15 mouse cellular contexts compared by ENCODE assay signal in the genomic region with DNA sequence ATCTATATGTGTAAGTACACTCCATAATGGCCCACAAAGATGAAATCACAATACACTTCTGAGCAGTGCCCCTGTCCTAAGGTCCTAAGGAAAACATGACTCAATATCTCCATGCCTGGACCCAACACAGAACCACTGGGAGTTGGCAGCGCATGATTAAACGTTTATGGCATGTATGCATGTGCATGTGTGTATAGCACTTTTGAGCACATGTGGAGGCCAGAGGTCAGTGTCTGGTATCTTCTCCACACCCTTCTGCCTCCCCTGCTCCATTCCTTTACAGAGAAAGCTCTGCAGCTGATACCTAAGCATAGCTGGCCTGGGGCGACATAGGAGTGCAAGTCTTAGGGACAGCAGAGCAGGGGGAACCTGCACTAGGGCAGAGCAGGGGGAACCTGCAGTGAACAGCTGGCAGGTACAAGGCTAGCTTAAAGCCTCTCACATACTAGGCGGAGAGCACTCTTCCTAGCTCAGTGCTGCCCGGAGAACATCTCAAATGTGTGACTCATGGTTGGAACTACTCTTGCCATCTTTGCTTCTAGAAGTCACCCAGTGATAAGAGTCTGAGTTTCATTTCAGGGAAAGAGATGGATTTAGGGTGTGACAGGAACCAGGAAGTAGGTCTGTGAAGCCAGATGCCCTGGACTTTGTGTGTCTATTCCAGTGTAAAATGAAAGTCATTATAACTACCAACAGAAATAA.
"Had no signal": no experiment of that assay in that cellular context is flagged by ENCODE, and none has a peak within 500 bp of the region (broad histone marks: within the 10 kb centered on the region; RNA-seq: fewer than 3 reads in every experiment).

No protein-coding gene starts in this region.

- ATAC-seq: midbrain, embryonic 16.5 days had no signal

- H3K27ac ChIP-seq: kidney, postnatal 0 days; limb, embryonic 15.5 days; liver, embryonic 14.5 days; neural tube, embryonic 13.5 days; stomach, embryonic 15.5 days had no signal

- H3K4me2 ChIP-seq: limb, embryonic 15.5 days; midbrain, embryonic 11.5 days; neural tube, embryonic 13.5 days; stomach, embryonic 15.5 days had no signal

- H3K4me3 ChIP-seq: limb, embryonic 15.5 days; neural tube, embryonic 13.5 days; stomach, embryonic 15.5 days had no signal

- H3K9ac ChIP-seq: limb, embryonic 15.5 days; liver, embryonic 14.5 days; neural tube, embryonic 13.5 days; stomach, embryonic 15.5 days had no signal

- H3K36me3 ChIP-seq: limb, embryonic 15.5 days; neural tube, embryonic 13.5 days; stomach, embryonic 15.5 days had no signal

- H3K27me3 ChIP-seq: limb, embryonic 15.5 days; neural tube, embryonic 13.5 days; stomach, embryonic 15.5 days had no signal

- H3K9me3 ChIP-seq: limb, embryonic 15.5 days; neural tube, embryonic 13.5 days; stomach, embryonic 15.5 days had no signal

- DNase-seq: kidney, adult 8-10 months; kidney, postnatal 4 days; layer of hippocampus, adult 9-11 months; layer of hippocampus, postnatal 36 days; lung, adult 18-20 months; retina, postnatal 1 day; right cerebral cortex, postnatal 4 days; thymus, postnatal 36 days had no signal
